Mouse (Mus musculus): ENCODE results near the gene Insrr. TPM values are rescaled to one million over a fixed set of nuclear protein-coding genes. Genes with fewer than 3 reads are reported as not detected.

Insrr gene
- not detected in 2 replicates for polyA plus RNA-seq (2012)

GRCm38 (mm10) chr3:87796736-87797334 lies at the start of gene Insrr:
Gene Insrr (plus strand): TSS chr3:87796951.
- H3K4me3 ChIP-seq (replicated peaks) = no peak within 1 kb of the TSS
- H3K4me1 ChIP-seq (ENCODE audit: control insufficient read depth) = peaks cover 4% of the 10 kb centered on the region
- TF ChIP-seq GATA1 (IDR thresholded peaks at IDR 0.05; ENCODE audit: low read length) = no peak
- TF ChIP-seq TAL1 (IDR thresholded peaks at IDR 0.05; ENCODE audit: low read length) = no peak
- H3K36me3 ChIP-seq (ENCODE audit: control insufficient read depth) = no peaks in the 10 kb centered on the region
- H3K27me3 ChIP-seq (ENCODE audit: control insufficient read depth) = peaks cover 94% of the 10 kb centered on the region
- H3K9me3 ChIP-seq (ENCODE audit: control insufficient read depth, low read length) = peaks cover 3% of the 10 kb centered on the region; the same call in 1 of the 2 replicates

GRCm38 (mm10) chr3:87748431-87748830 lies 48.3 kb upstream of the Insrr start, which contains the start of gene Lrrc71:
Gene Lrrc71 (minus strand): TSS chr3:87748625.
- no peaks in the 10 kb centered on the region for H3K9me3 ChIP-seq (ENCODE audit: control insufficient read depth, low read length)
- no peaks in the 10 kb centered on the region for H3K4me1 ChIP-seq (ENCODE audit: control insufficient read depth)
- H3K4me3 ChIP-seq (replicated peaks) = no peak within 1 kb of the TSS
- TF ChIP-seq TAL1 (IDR thresholded peaks at IDR 0.05; ENCODE audit: low read length) (no peak), GATA1 (IDR thresholded peaks at IDR 0.05; ENCODE audit: low read length) (no peak)
- H3K36me3 ChIP-seq (ENCODE audit: control insufficient read depth) = no peaks in the 10 kb centered on the region; the same call in 1 of the 2 replicates
- no peaks in the 10 kb centered on the region for H3K27me3 ChIP-seq (ENCODE audit: control insufficient read depth)

GRCm38 (mm10) chr3:87749036-87749435 lies 47.7 kb upstream of the Insrr start:
- H3K9me3 ChIP-seq (ENCODE audit: control insufficient read depth, low read length) = no peaks in the 10 kb centered on the region
- no peak overlapping the region for H3K4me3 ChIP-seq (replicated peaks)
- no peaks in the 10 kb centered on the region for H3K4me1 ChIP-seq (ENCODE audit: control insufficient read depth)
- no peaks in the 10 kb centered on the region for H3K27me3 ChIP-seq (ENCODE audit: control insufficient read depth)
- TF ChIP-seq GATA1 (IDR thresholded peaks at IDR 0.05; ENCODE audit: low read length) (no peak), TAL1 (IDR thresholded peaks at IDR 0.05; ENCODE audit: low read length) (no peak)
- no peaks in the 10 kb centered on the region; the same call in 1 of the 2 replicates for H3K36me3 ChIP-seq (ENCODE audit: control insufficient read depth)

DNA sequence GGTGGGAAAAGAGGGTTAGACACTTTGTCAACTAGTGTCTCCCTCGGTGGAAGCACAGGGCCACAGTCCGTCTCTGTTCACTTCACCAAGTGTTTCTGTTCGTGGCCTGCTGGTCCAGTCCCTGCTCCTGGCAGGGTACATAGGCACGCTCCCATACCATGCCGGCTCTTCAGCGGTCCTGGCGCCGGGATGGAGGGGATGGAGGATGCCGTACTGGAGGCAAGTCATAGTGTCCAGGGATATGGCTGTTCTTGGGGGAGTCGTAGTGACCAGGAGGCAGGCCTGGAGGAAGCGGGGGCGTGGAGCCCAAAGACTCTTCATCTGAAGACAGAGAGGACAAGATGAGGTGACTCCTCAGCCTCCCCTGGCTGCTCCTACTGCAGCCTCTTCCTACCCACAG lies 46.8 kb upstream of the Insrr start:
- Histone ChIP-seq H3K36me3 (ENCODE audit: control insufficient read depth) (peaks cover 3% of the 10 kb centered on the region; the same call in 1 of the 2 replicates), H3K9me3 (ENCODE audit: control insufficient read depth, low read length) (no peaks in the 10 kb centered on the region), H3K27me3 (ENCODE audit: control insufficient read depth) (no peaks in the 10 kb centered on the region), H3K4me1 (ENCODE audit: control insufficient read depth) (no peaks in the 10 kb centered on the region), H3K4me3 (replicated peaks) (no peak overlapping the region)
- TF ChIP-seq TAL1 (IDR thresholded peaks at IDR 0.05; ENCODE audit: low read length) = no peak
- TF ChIP-seq GATA1 (IDR thresholded peaks at IDR 0.05; ENCODE audit: low read length) = no peak

- H3K9me3 ChIP-seq (ENCODE audit: control insufficient read depth, low read length) = no peaks in the 10 kb centered on the region
- H3K36me3 ChIP-seq (ENCODE audit: control insufficient read depth) = peaks cover 3% of the 10 kb centered on the region; the same call in 1 of the 2 replicates
- no peak for TF ChIP-seq TAL1 (IDR thresholded peaks at IDR 0.05; ENCODE audit: low read length)
- no peak for TF ChIP-seq GATA1 (IDR thresholded peaks at IDR 0.05; ENCODE audit: low read length)
- no peaks in the 10 kb centered on the region for H3K4me1 ChIP-seq (ENCODE audit: control insufficient read depth)
- H3K4me3 ChIP-seq (replicated peaks) = no peak overlapping the region
- H3K27me3 ChIP-seq (ENCODE audit: control insufficient read depth) = no peaks in the 10 kb centered on the region
Measured at GRCm38 (mm10) chr3:87752567-87752966, 44.2 kb upstream of the Insrr start.

GRCm38 (mm10) chr3:87753829-87754228 lies 42.9 kb upstream of the Insrr start:
- Histone ChIP-seq H3K4me3 (replicated peaks) (no peak overlapping the region), H3K36me3 (ENCODE audit: control insufficient read depth) (peaks cover 3% of the 10 kb centered on the region; the same call in 1 of the 2 replicates), H3K9me3 (ENCODE audit: control insufficient read depth, low read length) (no peaks in the 10 kb centered on the region), H3K4me1 (ENCODE audit: control insufficient read depth) (peaks cover 2% of the 10 kb centered on the region), H3K27me3 (ENCODE audit: control insufficient read depth) (no peaks in the 10 kb centered on the region)
- no peak for TF ChIP-seq GATA1 (IDR thresholded peaks at IDR 0.05; ENCODE audit: low read length)
- TF ChIP-seq TAL1 (IDR thresholded peaks at IDR 0.05; ENCODE audit: low read length) = no peak

GRCm38 (mm10) chr3:87755964-87756363 lies 40.8 kb upstream of the Insrr start:
- H3K9me3 ChIP-seq (ENCODE audit: control insufficient read depth, low read length) = no peaks in the 10 kb centered on the region
- no peak for TF ChIP-seq GATA1 (IDR thresholded peaks at IDR 0.05; ENCODE audit: low read length)
- no peak for TF ChIP-seq TAL1 (IDR thresholded peaks at IDR 0.05; ENCODE audit: low read length)
- H3K4me1 ChIP-seq (ENCODE audit: control insufficient read depth) = peaks cover 4% of the 10 kb centered on the region
- H3K4me3 ChIP-seq (replicated peaks) = no peak overlapping the region
- peaks cover 3% of the 10 kb centered on the region; the same call in 1 of the 2 replicates for H3K36me3 ChIP-seq (ENCODE audit: control insufficient read depth)
- H3K27me3 ChIP-seq (ENCODE audit: control insufficient read depth) = no peaks in the 10 kb centered on the region

DNA sequence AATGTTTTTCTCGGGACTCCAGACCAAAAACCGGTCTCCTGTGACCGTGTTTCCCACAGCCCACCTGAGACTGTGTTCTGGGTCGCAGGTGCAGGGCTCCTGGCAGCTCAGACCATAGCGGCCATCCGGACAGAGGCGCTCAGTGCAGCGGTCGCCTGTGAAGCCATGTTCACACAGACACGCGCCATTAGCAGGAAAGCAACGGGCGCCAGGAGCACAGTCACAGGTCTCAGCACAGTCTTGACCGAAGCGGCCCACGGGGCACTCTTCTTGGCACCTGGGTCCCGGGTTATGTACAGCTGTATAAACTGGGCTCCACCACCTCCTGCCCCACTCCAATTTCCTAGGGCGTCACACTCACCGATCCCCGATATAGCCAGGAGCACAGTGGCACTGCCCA lies 40.3 kb upstream of the Insrr start:
- Histone ChIP-seq H3K27me3 (ENCODE audit: control insufficient read depth) (no peaks in the 10 kb centered on the region), H3K9me3 (ENCODE audit: control insufficient read depth, low read length) (no peaks in the 10 kb centered on the region), H3K36me3 (ENCODE audit: control insufficient read depth) (peaks cover 3% of the 10 kb centered on the region; the same call in 1 of the 2 replicates), H3K4me3 (replicated peaks) (no peak overlapping the region), H3K4me1 (ENCODE audit: control insufficient read depth) (peaks cover 4% of the 10 kb centered on the region)
- TF ChIP-seq GATA1 (IDR thresholded peaks at IDR 0.05; ENCODE audit: low read length) = no peak
- no peak for TF ChIP-seq TAL1 (IDR thresholded peaks at IDR 0.05; ENCODE audit: low read length)

DNA sequence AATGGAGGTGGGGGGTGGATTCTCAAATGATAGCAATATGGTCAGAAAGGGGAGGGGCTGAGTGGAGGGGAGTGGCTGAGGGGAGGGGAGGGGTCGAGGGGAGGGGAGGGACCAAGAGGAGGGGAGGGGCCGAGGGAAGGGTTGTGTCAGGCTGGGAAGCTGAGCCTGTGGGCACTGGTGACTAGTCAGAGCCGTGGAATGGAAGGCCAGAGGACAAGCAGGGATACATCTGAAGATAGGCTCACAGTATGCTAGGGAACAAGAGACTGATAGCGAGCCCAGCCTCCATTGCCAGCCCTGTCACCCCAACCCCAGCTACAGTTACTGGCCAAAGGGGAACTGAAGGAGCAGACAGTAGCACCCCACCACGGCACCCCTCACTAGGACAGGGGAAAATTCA lies 38.1 kb upstream of the Insrr start:
- no peaks in the 10 kb centered on the region; the same call in 1 of the 2 replicates for H3K27me3 ChIP-seq (ENCODE audit: control insufficient read depth)
- H3K9me3 ChIP-seq (ENCODE audit: control insufficient read depth, low read length) = no peaks in the 10 kb centered on the region
- H3K4me1 ChIP-seq (ENCODE audit: control insufficient read depth) = peaks cover 4% of the 10 kb centered on the region
- H3K36me3 ChIP-seq (ENCODE audit: control insufficient read depth) = peaks cover 3% of the 10 kb centered on the region; the same call in 1 of the 2 replicates
- H3K4me3 ChIP-seq (replicated peaks) = no peak overlapping the region
- TF ChIP-seq GATA1 (IDR thresholded peaks at IDR 0.05; ENCODE audit: low read length) (no peak), TAL1 (IDR thresholded peaks at IDR 0.05; ENCODE audit: low read length) (no peak)
